Mouse (Mus musculus) small intestine, adult 10 weeks (tissue): ENCODE results near the gene Zfp326. TPM values are rescaled to one million over a fixed set of nuclear protein-coding genes. Genes with fewer than 3 reads are reported as not detected.

Experiments
- polyA plus RNA-seq: library from polyadenylated mRNA; stranded (reverse); fragments of 350-450 nt; fragmentation: Illumina TruSeq; extraction: RNeasy Lipid Tissue Mini Kit (QIAGEN cat#74804); gene quantifications from one replicate; pipeline ENCODE4 v1.2.3, GENCODE M21; 2014; ENCODE audit warnings: low replicate concordance

The Zfp326 gene
- polyA plus RNA-seq, result 87.1 TPM

GRCm38 (mm10) chr5:105876068-105876924 is at the start of gene Zfp326:
Gene Zfp326, plus strand, starts transcription at chr5:105876565.

Other genes with a start within 250 kb of the Zfp326 start
- 44.8 TPM for gene Lrrc8d, start 176.6 kb upstream of the Zfp326 start, polyA plus RNA-seq